Mouse (Mus musculus): ENCODE data around the gene Arfgef2. TPM values are rescaled to one million over a fixed set of nuclear protein-coding genes. Genes with fewer than 3 reads are reported as not detected.

Gene Arfgef2
- polyA plus RNA-seq, 1 experiment from 2014 or later, result 4.6 TPM

GRCm38 (mm10) chr2:166933943-166934342, 128.6 kb downstream of the Arfgef2 start:
- no peak for ATAC-seq (ENCODE audit: insufficient number of reproducible peaks, low FRiP score, low TSS enrichment, low read depth)
- 91% methylated on average over 6 of the region's 6 CpGs for WGBS
- no peak overlapping the region for H3K4me3 ChIP-seq
- H3K4me2 ChIP-seq, result no peak overlapping the region
- H3K4me1 ChIP-seq, result no peaks in the 10 kb centered on the region
- no peaks in the 10 kb centered on the region for H3K27me3 ChIP-seq
- no peaks in the 10 kb centered on the region for H3K9me3 ChIP-seq
- no peak overlapping the region for H3K27ac ChIP-seq
- H3K36me3 ChIP-seq, result peaks cover 78% of the 10 kb centered on the region
- H3K9ac ChIP-seq, result no peak overlapping the region

GRCm38 (mm10) chr2:166934416-166934815, 129.0 kb downstream of the Arfgef2 start:
- 80% methylated on average over 5 of the region's 5 CpGs for WGBS
- ATAC-seq (ENCODE audit: insufficient number of reproducible peaks, low FRiP score, low TSS enrichment, low read depth), result no peak
- no peak overlapping the region for H3K4me3 ChIP-seq
- no peak overlapping the region for H3K4me2 ChIP-seq
- no peaks in the 10 kb centered on the region for H3K9me3 ChIP-seq
- H3K27ac ChIP-seq, result no peak overlapping the region
- H3K36me3 ChIP-seq, result peaks cover 78% of the 10 kb centered on the region
- no peaks in the 10 kb centered on the region for H3K4me1 ChIP-seq
- H3K9ac ChIP-seq, result no peak overlapping the region
- no peaks in the 10 kb centered on the region for H3K27me3 ChIP-seq

- Histone ChIP-seq H3K4me3 (no peak overlapping the region), H3K4me1 (no peaks in the 10 kb centered on the region), H3K27ac (no peak overlapping the region), H3K36me3 (peaks cover 78% of the 10 kb centered on the region), H3K27me3 (no peaks in the 10 kb centered on the region), H3K4me2 (no peak overlapping the region), H3K9me3 (no peaks in the 10 kb centered on the region), H3K9ac (no peak overlapping the region)
- 90% methylated on average over 7 of the region's 7 CpGs for WGBS
- ATAC-seq (ENCODE audit: insufficient number of reproducible peaks, low FRiP score, low TSS enrichment, low read depth), result no peak
Observed at GRCm38 (mm10) chr2:166935582-166935981, 130.2 kb downstream of the Arfgef2 start.

- Histone ChIP-seq H3K4me2 (no peak overlapping the region), H3K27me3 (no peaks in the 10 kb centered on the region), H3K4me1 (no peaks in the 10 kb centered on the region), H3K36me3 (peaks cover 78% of the 10 kb centered on the region), H3K9ac (no peak overlapping the region), H3K9me3 (no peaks in the 10 kb centered on the region), H3K4me3 (no peak overlapping the region), H3K27ac (no peak overlapping the region)
- WGBS, result 96% methylated on average over 2 of the region's 2 CpGs
- no peak for ATAC-seq (ENCODE audit: insufficient number of reproducible peaks, low FRiP score, low TSS enrichment, low read depth)
Observed at GRCm38 (mm10) chr2:166936166-166936565, 130.8 kb downstream of the Arfgef2 start.

- no peak for ATAC-seq (ENCODE audit: insufficient number of reproducible peaks, low FRiP score, low TSS enrichment, low read depth)
- H3K9ac ChIP-seq, result no peak overlapping the region
- no peak overlapping the region for H3K4me3 ChIP-seq
- H3K4me1 ChIP-seq, result no peaks in the 10 kb centered on the region
- no peaks in the 10 kb centered on the region for H3K9me3 ChIP-seq
- no peak overlapping the region for H3K4me2 ChIP-seq
- WGBS, result 85% methylated on average over 2 of the region's 2 CpGs
- H3K27ac ChIP-seq, result no peak overlapping the region
- H3K27me3 ChIP-seq, result no peaks in the 10 kb centered on the region
- H3K36me3 ChIP-seq, result peaks cover 86% of the 10 kb centered on the region
Observed at GRCm38 (mm10) chr2:166943146-166943545, 137.8 kb downstream of the Arfgef2 start.

GRCm38 (mm10) chr2:166944346-166944745, 139.0 kb downstream of the Arfgef2 start:
- Histone ChIP-seq H3K9me3 (no peaks in the 10 kb centered on the region), H3K9ac (no peak overlapping the region), H3K27me3 (no peaks in the 10 kb centered on the region), H3K4me3 (no peak overlapping the region), H3K36me3 (peaks cover 87% of the 10 kb centered on the region), H3K4me1 (no peaks in the 10 kb centered on the region), H3K27ac (no peak overlapping the region), H3K4me2 (no peak overlapping the region)
- ATAC-seq (ENCODE audit: insufficient number of reproducible peaks, low FRiP score, low TSS enrichment, low read depth), result no peak
- 74% methylated on average over 1 of the region's 1 CpGs for WGBS

- Histone ChIP-seq H3K4me2 (no peak overlapping the region), H3K9ac (no peak overlapping the region), H3K4me1 (no peaks in the 10 kb centered on the region), H3K27ac (no peak overlapping the region), H3K36me3 (peaks cover 90% of the 10 kb centered on the region), H3K9me3 (no peaks in the 10 kb centered on the region), H3K27me3 (no peaks in the 10 kb centered on the region), H3K4me3 (no peak overlapping the region)
- no peak for ATAC-seq (ENCODE audit: insufficient number of reproducible peaks, low FRiP score, low TSS enrichment, low read depth)
- 57% methylated on average over 4 of the region's 4 CpGs for WGBS
Observed at GRCm38 (mm10) chr2:166945456-166945855, 140.1 kb downstream of the Arfgef2 start.

Other genes starting within 250 kb of the Arfgef2 start
- 17.7 and 19.1 TPM in 2 replicates for gene Prex1, start 91.8 kb upstream of the Arfgef2 start, polyA plus RNA-seq (2015; fragmentation: Nextera tagmentation; extraction: Ambion mirVana)
- gene Trp53rkb, start 13.1 kb upstream of the Arfgef2 start, polyA plus RNA-seq (2015; fragmentation: Nextera tagmentation; extraction: Ambion mirVana), result 5.5 and 6.1 TPM in 2 replicates
- 83.7 and 86.2 TPM in 2 replicates for gene Cse1l, start 100.5 kb downstream of the Arfgef2 start, polyA plus RNA-seq (2015; fragmentation: Nextera tagmentation; extraction: Ambion mirVana)
- 98.2 and 99.9 TPM in 2 replicates for gene Stau1, start 190.7 kb downstream of the Arfgef2 start, polyA plus RNA-seq (2015; fragmentation: Nextera tagmentation; extraction: Ambion mirVana)
- gene Ddx27, start 209.6 kb downstream of the Arfgef2 start, polyA plus RNA-seq (2015; fragmentation: Nextera tagmentation; extraction: Ambion mirVana), result 43.8 and 45.3 TPM in 2 replicates